Mouse (Mus musculus): ENCODE measurements at regions not wholly inside any gene's neighbourhood (a gene's known extent, or its start where the extent isn't known, plus 50 kb on each side); places are given as distances from the start of the nearest gene placed in this dataset.

DNA sequence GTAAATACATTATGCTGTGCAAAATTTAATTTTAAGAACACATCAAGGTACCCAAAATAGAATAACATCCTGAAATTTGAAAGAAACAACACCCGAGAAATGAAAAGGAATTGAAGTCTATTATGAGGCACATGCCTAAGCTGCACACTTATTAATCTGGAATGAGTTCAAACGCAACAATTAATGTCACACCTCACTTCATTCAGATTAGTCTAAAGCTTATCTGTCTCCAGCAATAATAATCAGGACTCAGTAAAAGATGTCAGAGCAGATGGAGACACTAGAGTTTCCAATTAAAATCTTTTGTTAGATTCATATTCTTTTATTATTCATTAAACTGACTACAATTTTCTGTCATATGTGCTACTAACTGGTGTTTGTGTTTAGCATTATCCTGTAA lies 308.2 kb upstream of the Ccdc54 start:
- Histone ChIP-seq H3K4me3 (ENCODE audit: low read depth, low read length) (no peak overlapping the region), H3K36me3 (ENCODE audit: control insufficient read depth, insufficient read depth) (no peaks in the 10 kb centered on the region), H3K4me1 (ENCODE audit: control insufficient read depth, low read depth, low read length) (no peaks in the 10 kb centered on the region), H3K4me2 (ENCODE audit: low read depth, low read length) (no peak overlapping the region), H3K9ac (ENCODE audit: low read depth, low read length) (no peak overlapping the region), H3K9me3 (replicated peaks; ENCODE audit: control insufficient read depth, low read length) (no peaks in the 10 kb centered on the region), H3K27me3 (ENCODE audit: control insufficient read depth, insufficient read depth, low read depth, low read length) (no peaks in the 10 kb centered on the region), H3K27ac (ENCODE audit: low read length) (no peak overlapping the region)
- 46% methylated on average over 2 of the region's 2 CpGs for WGBS (ENCODE audit: insufficient replicate concordance)
- ATAC-seq (ENCODE audit: low read depth), result no peak

DNA sequence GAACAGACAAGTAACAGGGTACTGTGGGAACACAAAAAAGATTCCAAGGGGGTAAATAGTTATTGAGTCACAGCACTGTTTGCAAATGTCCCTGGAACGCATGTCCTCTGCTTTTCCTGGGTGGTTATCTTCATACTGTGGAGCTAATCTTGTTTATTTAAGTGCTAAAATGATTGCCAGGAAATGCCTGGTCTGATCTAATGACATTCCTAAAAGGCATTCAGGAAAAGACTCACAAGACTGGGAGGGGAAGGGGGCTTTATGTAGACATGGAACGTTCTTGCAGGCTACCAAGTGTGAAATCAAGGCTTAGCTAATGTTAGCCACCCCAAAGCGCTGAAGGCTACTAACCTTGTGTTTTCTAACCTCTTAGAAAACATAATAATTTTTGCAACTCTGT lies 287.0 kb upstream of the Ccdc54 start:
- Histone ChIP-seq H3K9ac (ENCODE audit: low read depth, low read length) (no peak overlapping the region), H3K9me3 (replicated peaks; ENCODE audit: control insufficient read depth, low read length) (no peaks in the 10 kb centered on the region), H3K27ac (ENCODE audit: low read length) (no peak overlapping the region), H3K27me3 (ENCODE audit: control insufficient read depth, insufficient read depth, low read depth, low read length) (no peaks in the 10 kb centered on the region), H3K4me2 (ENCODE audit: low read depth, low read length) (no peak overlapping the region), H3K4me3 (ENCODE audit: low read depth, low read length) (no peak overlapping the region), H3K4me1 (ENCODE audit: control insufficient read depth, low read depth, low read length) (no peaks in the 10 kb centered on the region), H3K36me3 (ENCODE audit: control insufficient read depth, insufficient read depth) (no peaks in the 10 kb centered on the region)
- ATAC-seq (ENCODE audit: low read depth), result no peak
- 37% methylated on average over 3 of the region's 3 CpGs for WGBS (ENCODE audit: insufficient replicate concordance)

DNA sequence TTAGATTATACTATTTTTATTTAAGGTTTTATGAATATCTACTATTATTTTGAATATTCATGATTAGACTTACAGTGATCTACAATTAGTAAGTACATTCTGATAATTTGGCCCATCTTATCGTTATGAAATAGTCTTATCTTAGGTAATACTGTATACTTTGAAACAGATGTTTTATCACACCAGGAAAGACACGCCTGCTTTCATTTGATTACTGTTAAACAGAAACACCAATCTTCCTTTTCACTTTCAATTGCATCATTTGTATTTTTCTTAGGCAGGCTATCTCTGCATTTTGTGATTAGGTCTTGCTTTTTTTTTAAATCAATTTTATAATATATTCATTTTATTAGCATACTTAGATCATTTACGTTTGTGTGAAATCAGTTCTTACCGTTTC lies 280.4 kb upstream of the Ccdc54 start:
- H3K9me3 ChIP-seq (replicated peaks; ENCODE audit: control insufficient read depth, low read length), result no peaks in the 10 kb centered on the region
- 54% methylated on average over 4 of the region's 4 CpGs for WGBS (ENCODE audit: insufficient replicate concordance)
- no peaks in the 10 kb centered on the region for H3K36me3 ChIP-seq (ENCODE audit: control insufficient read depth, insufficient read depth)
- H3K4me2 ChIP-seq (ENCODE audit: low read depth, low read length), result no peak overlapping the region
- H3K4me3 ChIP-seq (ENCODE audit: low read depth, low read length), result no peak overlapping the region
- ATAC-seq (ENCODE audit: low read depth), result no peak
- no peaks in the 10 kb centered on the region for H3K27me3 ChIP-seq (ENCODE audit: control insufficient read depth, insufficient read depth, low read depth, low read length)
- H3K27ac ChIP-seq (ENCODE audit: low read length), result no peak overlapping the region
- no peak overlapping the region for H3K9ac ChIP-seq (ENCODE audit: low read depth, low read length)
- no peaks in the 10 kb centered on the region for H3K4me1 ChIP-seq (ENCODE audit: control insufficient read depth, low read depth, low read length)

DNA sequence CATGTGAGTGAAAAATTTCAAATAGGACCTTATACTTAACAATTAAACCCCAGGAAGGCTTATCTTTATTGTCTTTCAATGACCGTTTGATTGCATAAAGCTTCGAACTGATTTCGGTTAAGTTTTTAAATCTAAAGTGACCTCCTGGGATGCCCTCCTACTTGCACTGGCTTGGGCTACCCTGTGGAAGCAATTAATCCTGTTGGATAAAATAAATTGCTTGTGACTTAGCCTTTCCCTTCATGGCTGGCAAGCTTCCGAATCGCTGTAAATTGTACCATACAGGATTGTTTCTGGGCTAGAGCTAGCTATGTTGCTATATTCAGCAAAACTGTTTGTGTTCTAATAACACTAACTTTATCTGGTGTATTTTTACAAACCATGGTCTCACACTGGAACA lies 272.6 kb upstream of the Ccdc54 start:
- Histone ChIP-seq H3K9ac (ENCODE audit: low read depth, low read length) (no peak overlapping the region), H3K9me3 (replicated peaks; ENCODE audit: control insufficient read depth, low read length) (no peaks in the 10 kb centered on the region), H3K4me3 (ENCODE audit: low read depth, low read length) (no peak overlapping the region), H3K27ac (ENCODE audit: low read length) (no peak overlapping the region), H3K36me3 (ENCODE audit: control insufficient read depth, insufficient read depth) (no peaks in the 10 kb centered on the region), H3K4me1 (ENCODE audit: control insufficient read depth, low read depth, low read length) (no peaks in the 10 kb centered on the region), H3K27me3 (ENCODE audit: control insufficient read depth, insufficient read depth, low read depth, low read length) (no peaks in the 10 kb centered on the region), H3K4me2 (ENCODE audit: low read depth, low read length) (no peak overlapping the region)
- ATAC-seq (ENCODE audit: low read depth), result no peak
- 70% methylated on average over 5 of the region's 5 CpGs for WGBS (ENCODE audit: insufficient replicate concordance)

DNA sequence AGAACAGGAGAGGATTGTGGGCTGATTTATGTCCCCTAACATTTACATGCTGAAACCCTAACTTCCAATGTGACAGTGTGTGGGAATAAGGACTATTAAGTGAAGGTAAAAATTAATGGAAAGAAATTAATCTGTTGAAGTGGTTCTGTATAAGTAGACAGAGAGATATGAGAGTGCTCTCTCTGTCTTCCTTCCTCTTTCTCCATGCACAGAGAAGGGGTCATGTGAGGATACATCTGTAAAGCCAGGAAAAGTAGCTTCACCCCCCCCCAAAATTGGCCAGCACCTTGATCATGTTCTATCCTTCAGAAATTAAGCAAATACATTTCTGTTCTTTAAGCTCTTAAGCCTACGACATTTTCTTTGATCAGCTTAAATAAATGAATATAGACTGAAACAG lies 268.6 kb upstream of the Ccdc54 start:
- Histone ChIP-seq H3K4me2 (ENCODE audit: low read depth, low read length) (no peak overlapping the region), H3K9ac (ENCODE audit: low read depth, low read length) (no peak overlapping the region), H3K27ac (ENCODE audit: low read length) (no peak overlapping the region), H3K4me1 (ENCODE audit: control insufficient read depth, low read depth, low read length) (no peaks in the 10 kb centered on the region), H3K9me3 (replicated peaks; ENCODE audit: control insufficient read depth, low read length) (no peaks in the 10 kb centered on the region), H3K27me3 (ENCODE audit: control insufficient read depth, insufficient read depth, low read depth, low read length) (no peaks in the 10 kb centered on the region), H3K36me3 (ENCODE audit: control insufficient read depth, insufficient read depth) (no peaks in the 10 kb centered on the region), H3K4me3 (ENCODE audit: low read depth, low read length) (no peak overlapping the region)
- WGBS (ENCODE audit: insufficient replicate concordance), result 66% methylated on average over 1 of the region's 1 CpGs
- no peak for ATAC-seq (ENCODE audit: low read depth)

DNA sequence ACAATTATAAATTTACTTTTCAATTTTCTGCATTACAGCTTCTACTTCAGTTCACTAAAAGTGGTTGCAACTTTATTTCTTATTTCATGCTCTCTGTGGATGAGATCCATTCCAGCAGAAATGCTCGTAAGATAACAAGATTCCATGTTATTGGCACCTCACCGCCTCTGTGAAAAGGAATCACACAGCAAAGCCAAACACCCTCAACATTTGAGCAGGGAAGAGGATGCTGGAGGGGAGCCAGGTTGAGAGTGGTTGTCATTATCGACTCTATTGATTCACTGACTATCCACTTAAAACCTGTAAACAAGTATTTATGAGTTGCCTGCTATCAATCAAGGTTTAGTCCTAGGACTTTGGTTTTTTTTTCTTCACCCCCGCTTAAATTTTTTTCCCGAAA lies 261.1 kb upstream of the Ccdc54 start:
- no peak overlapping the region for H3K9ac ChIP-seq (ENCODE audit: low read depth, low read length)
- no peaks in the 10 kb centered on the region for H3K36me3 ChIP-seq (ENCODE audit: control insufficient read depth, insufficient read depth)
- H3K4me2 ChIP-seq (ENCODE audit: low read depth, low read length), result no peak overlapping the region
- no peaks in the 10 kb centered on the region for H3K9me3 ChIP-seq (replicated peaks; ENCODE audit: control insufficient read depth, low read length)
- H3K27ac ChIP-seq (ENCODE audit: low read length), result no peak overlapping the region
- no peak for ATAC-seq (ENCODE audit: low read depth)
- no peaks in the 10 kb centered on the region for H3K27me3 ChIP-seq (ENCODE audit: control insufficient read depth, insufficient read depth, low read depth, low read length)
- no peak overlapping the region for H3K4me3 ChIP-seq (ENCODE audit: low read depth, low read length)
- WGBS (ENCODE audit: insufficient replicate concordance), result 68% methylated on average over 5 of the region's 5 CpGs
- no peaks in the 10 kb centered on the region for H3K4me1 ChIP-seq (ENCODE audit: control insufficient read depth, low read depth, low read length)

DNA sequence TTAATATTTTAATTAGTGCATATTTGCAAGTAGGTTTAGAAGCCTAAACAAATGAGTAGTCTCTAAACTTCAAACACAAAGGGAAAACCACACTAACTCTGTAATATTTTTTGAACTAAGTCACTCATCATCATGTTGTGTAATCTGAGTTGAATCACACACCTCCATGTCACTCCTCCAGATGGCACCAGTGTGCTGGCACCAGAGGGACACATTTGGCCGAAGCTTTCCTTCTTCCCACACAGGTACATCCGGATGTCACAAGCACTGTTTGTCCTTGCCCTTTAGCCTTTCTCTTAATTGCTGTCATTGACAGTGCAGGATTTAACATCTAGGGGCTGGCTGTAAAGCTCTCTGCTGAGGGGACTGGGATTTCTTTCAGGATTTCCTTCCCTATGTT lies 256.7 kb upstream of the Ccdc54 start:
- Histone ChIP-seq H3K27ac (ENCODE audit: low read length) (no peak overlapping the region), H3K9me3 (replicated peaks; ENCODE audit: control insufficient read depth, low read length) (no peaks in the 10 kb centered on the region), H3K4me1 (ENCODE audit: control insufficient read depth, low read depth, low read length) (no peaks in the 10 kb centered on the region), H3K4me2 (ENCODE audit: low read depth, low read length) (no peak overlapping the region), H3K9ac (ENCODE audit: low read depth, low read length) (no peak overlapping the region), H3K4me3 (ENCODE audit: low read depth, low read length) (no peak overlapping the region), H3K36me3 (ENCODE audit: control insufficient read depth, insufficient read depth) (no peaks in the 10 kb centered on the region), H3K27me3 (ENCODE audit: control insufficient read depth, insufficient read depth, low read depth, low read length) (no peaks in the 10 kb centered on the region)
- whole genome bisulfite sequencing (ENCODE audit: insufficient replicate concordance), result 37% methylated on average over 2 of the region's 2 CpGs
- ATAC-seq (ENCODE audit: low read depth), result no peak

DNA sequence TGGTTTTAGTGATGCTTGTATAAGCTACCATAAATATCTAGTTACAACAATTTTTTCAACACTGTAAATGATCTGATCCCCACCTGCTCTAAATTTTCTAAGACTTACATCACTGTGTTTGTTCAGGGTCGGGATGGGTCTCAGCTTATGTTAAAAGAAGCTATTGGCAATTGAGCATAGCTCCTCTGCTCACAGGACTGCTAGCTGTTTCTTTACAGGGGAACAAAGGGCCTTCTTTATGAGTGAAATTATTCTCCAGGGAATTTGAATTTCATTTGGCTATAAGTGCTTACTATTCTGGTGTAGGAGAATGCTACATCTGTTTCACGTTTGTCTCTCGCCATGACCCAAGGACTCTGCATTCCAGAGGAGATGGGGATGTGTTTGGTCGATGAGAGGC lies 255.6 kb upstream of the Ccdc54 start:
- H3K9ac ChIP-seq (ENCODE audit: low read depth, low read length), result no peak overlapping the region
- no peak for ATAC-seq (ENCODE audit: low read depth)
- 51% methylated on average over 4 of the region's 4 CpGs for WGBS (ENCODE audit: insufficient replicate concordance)
- no peaks in the 10 kb centered on the region for H3K27me3 ChIP-seq (ENCODE audit: control insufficient read depth, insufficient read depth, low read depth, low read length)
- H3K36me3 ChIP-seq (ENCODE audit: control insufficient read depth, insufficient read depth), result no peaks in the 10 kb centered on the region
- H3K9me3 ChIP-seq (replicated peaks; ENCODE audit: control insufficient read depth, low read length), result no peaks in the 10 kb centered on the region
- H3K4me1 ChIP-seq (ENCODE audit: control insufficient read depth, low read depth, low read length), result no peaks in the 10 kb centered on the region
- no peak overlapping the region for H3K27ac ChIP-seq (ENCODE audit: low read length)
- H3K4me3 ChIP-seq (ENCODE audit: low read depth, low read length), result no peak overlapping the region
- no peak overlapping the region for H3K4me2 ChIP-seq (ENCODE audit: low read depth, low read length)

DNA sequence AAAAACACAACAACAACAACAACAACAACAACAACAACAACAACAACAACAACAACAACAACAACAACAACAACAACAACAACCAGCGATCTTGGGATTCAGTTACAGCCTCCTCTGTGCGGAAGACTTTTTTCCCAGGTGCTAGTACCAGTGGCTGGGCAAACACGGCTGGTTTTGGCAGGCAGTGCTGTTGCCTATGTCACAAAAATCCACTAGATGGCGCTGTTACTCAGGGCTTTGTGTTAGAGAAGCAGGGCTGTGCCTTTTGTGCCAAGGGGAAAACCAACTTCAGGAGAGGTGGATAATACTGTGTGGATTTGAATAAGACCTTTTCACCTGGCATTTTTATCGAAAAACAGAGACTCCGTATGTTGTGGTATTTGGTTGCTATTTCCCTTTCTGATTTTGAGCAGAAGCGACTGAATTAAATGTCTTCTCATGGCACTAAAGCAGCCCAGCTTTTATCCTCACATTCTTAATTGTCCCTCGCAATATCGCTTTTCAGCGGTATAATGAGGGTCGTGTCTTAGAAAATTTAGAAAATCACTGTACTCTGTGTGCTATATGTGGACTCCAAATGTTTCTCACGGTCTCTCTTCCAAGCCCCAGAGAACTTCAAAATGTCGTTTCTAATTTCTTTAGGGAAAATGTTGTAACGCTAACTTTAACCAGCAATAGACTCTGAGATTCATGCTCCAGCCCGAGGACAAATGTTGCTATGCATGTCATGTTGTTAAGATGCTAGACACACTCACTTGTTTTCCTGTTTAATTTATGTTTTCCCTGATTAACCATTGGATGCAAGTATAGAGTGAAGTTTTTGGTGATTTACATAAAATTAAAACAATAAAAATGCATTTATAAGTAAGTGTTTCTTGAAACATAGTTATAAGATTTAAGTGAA lies 251.0 kb upstream of the Ccdc54 start:
- Histone ChIP-seq H3K9ac (ENCODE audit: low read depth, low read length) (no peak overlapping the region), H3K9me3 (replicated peaks; ENCODE audit: control insufficient read depth, low read length) (no peaks in the 10 kb centered on the region), H3K4me1 (ENCODE audit: control insufficient read depth, low read depth, low read length) (no peaks in the 10 kb centered on the region), H3K27me3 (ENCODE audit: control insufficient read depth, insufficient read depth, low read depth, low read length) (no peaks in the 10 kb centered on the region), H3K4me2 (ENCODE audit: low read depth, low read length) (no peak overlapping the region), H3K36me3 (ENCODE audit: control insufficient read depth, insufficient read depth) (no peaks in the 10 kb centered on the region), H3K27ac (ENCODE audit: low read length) (no peak overlapping the region), H3K4me3 (ENCODE audit: low read depth, low read length) (no peak overlapping the region)
- WGBS (ENCODE audit: insufficient replicate concordance), result 47% methylated on average over 15 of the region's 15 CpGs
- no peak for ATAC-seq (ENCODE audit: low read depth)

Measured in liver, embryonic 16.5 days (tissue).